17 mouse cellular contexts compared by ENCODE assay signal in the genomic region with DNA sequence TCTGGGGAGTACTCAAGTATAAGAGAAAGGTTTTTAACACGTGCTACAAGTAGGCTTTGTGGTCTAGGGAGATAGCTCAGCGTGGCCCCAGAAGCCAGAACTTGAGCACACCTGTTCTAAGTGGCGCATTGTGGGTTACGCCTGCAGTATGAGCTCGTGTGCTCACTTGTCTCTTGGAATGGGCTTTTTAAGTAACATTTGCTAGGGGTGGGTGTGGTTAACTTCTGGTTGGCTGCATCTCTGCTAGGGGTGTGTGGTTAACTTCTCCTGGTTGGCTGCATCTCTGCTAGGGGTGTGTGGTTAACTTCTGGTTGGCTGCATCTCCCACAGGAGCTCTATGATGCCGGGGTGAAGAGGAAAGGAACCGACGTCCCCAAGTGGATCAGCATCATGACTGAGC. TPM values are rescaled to one million over a fixed set of nuclear protein-coding genes. Genes with fewer than 3 reads are reported as not detected.
DNase-seq lines count a peak whose midpoint lies in the region; ATAC-seq lines count a peak whose summit lies in the region.
"Had no signal": no experiment of that assay in that cellular context is flagged by ENCODE, and none has a peak within 500 bp of the region (broad histone marks: within the 10 kb centered on the region; RNA-seq: fewer than 3 reads in every experiment).

No protein-coding gene starts in this region.

- no peaks in the 10 kb centered on the region for H3K9me3 ChIP-seq in heart, embryonic 16.5 days (replicated peaks; ENCODE audit: control insufficient read depth, low read length)
- H3K9me3 ChIP-seq: forebrain, embryonic 15.5 days; heart, embryonic 13.5 days; hindbrain, embryonic 15.5 days had no signal

- no peak for DNase-seq in heart, postnatal 10 days
- peak; percentile 9 for DNase-seq in splenic B cell, adult 2 months (ENCODE audit: low read depth, low spot score)
- DNase-seq in thymus, postnatal 10 days (ENCODE audit: low spot score in 2 of 2): peak; percentile 68 to 72
- peak; percentile 62 for DNase-seq in thymus, postnatal 4 days
- DNase-seq in urinary bladder, adult 18-20 months (ENCODE audit: low spot score in 2 of 2): no peak
- DNase-seq in liver: no peak
- DNase-seq in ovary, adult 18-20 months (ENCODE audit: low spot score): no peak
- DNase-seq: adrenal gland, postnatal 10 days; cerebellum, adult 11 months; cerebellum, adult 8-10 months; gastrocnemius, postnatal 36 days; heart, adult 11 months; heart, postnatal 14 days had no signal

- H3K27ac ChIP-seq in heart, embryonic 16.5 days (ENCODE audit: low read length): no peak overlapping the region
- H3K27ac ChIP-seq: forebrain, embryonic 15.5 days; heart, embryonic 13.5 days; hindbrain, embryonic 15.5 days had no signal

- WGBS in heart, embryonic 16.5 days: 69% methylated on average over 8 of the region's 8 CpGs

- no peak overlapping the region for H3K9ac ChIP-seq in heart, embryonic 16.5 days (ENCODE audit: low read length)
- H3K9ac ChIP-seq: forebrain, embryonic 15.5 days; heart, embryonic 13.5 days; hindbrain, embryonic 15.5 days had no signal

- peaks cover 86% of the 10 kb centered on the region for H3K36me3 ChIP-seq in heart, embryonic 16.5 days (ENCODE audit: control insufficient read depth, insufficient read depth)
- no peaks in the 10 kb centered on the region for H3K36me3 ChIP-seq in splenic B cell, adult 2 months (ENCODE audit: control insufficient read depth, insufficient read depth, low read length, poor library complexity, severe bottlenecking)
- H3K36me3 ChIP-seq: forebrain, embryonic 15.5 days; hindbrain, embryonic 15.5 days had no signal

- ATAC-seq in heart, embryonic 16.5 days (replicated peaks; ENCODE audit: extremely low read depth, insufficient read depth, low FRiP score): 0 out of 2 replicates have a peak, but pooled peaks have one; percentile 58
- ATAC-seq: forebrain, embryonic 15.5 days had no signal

- H3K27me3 ChIP-seq in heart, embryonic 16.5 days (ENCODE audit: control insufficient read depth, insufficient read depth, low read length): no peaks in the 10 kb centered on the region
- no peaks in the 10 kb centered on the region; the same call in 1 of the 2 replicates for H3K27me3 ChIP-seq in splenic B cell, adult 2 months (ENCODE audit: control insufficient read depth, insufficient read depth, low read length, poor library complexity, severe bottlenecking)
- H3K27me3 ChIP-seq: forebrain, embryonic 15.5 days; heart, embryonic 13.5 days; hindbrain, embryonic 15.5 days had no signal

- no peak overlapping the region for H3K4me3 ChIP-seq in heart, embryonic 16.5 days (ENCODE audit: low read length)
- H3K4me3 ChIP-seq: forebrain, embryonic 15.5 days; heart, embryonic 13.5 days; hindbrain, embryonic 15.5 days had no signal

- H3K4me2 ChIP-seq in heart, embryonic 16.5 days (ENCODE audit: low read depth, low read length): no peak overlapping the region
- H3K4me2 ChIP-seq: forebrain, embryonic 15.5 days; heart, embryonic 13.5 days; hindbrain, embryonic 15.5 days had no signal

- intact Hi-C loops in heart, postnatal 10 days (cut with DNase I): no loop called here

- peaks cover 10% of the 10 kb centered on the region for H3K4me1 ChIP-seq in heart, embryonic 16.5 days (ENCODE audit: control insufficient read depth, insufficient read depth, low read length)
- H3K4me1 ChIP-seq: forebrain, embryonic 15.5 days had no signal

RNA-seq across cellular contexts. Expression of a gene that starts 32.7 kb away (rescaled TPM):
- 622 and 705 TPM in 2 replicates for polyA plus RNA-seq in heart, embryonic 16.5 days (2015; fragmentation: Nextera tagmentation; extraction: Ambion mirVana)
- total RNA-seq in heart, postnatal 10 days (2021): 100 to 1,000 TPM; 207 to 221 TPM

Comparison
In these comparisons a context has a peak if more than half of its experiments do, and no peak if none do; other contexts are left out.
1. DNase-seq: peak in splenic B cell, adult 2 months (single experiment), thymus, postnatal 10 days (2 of 2) and thymus, postnatal 4 days (single experiment); none in heart, postnatal 10 days (0 of 2), urinary bladder, adult 18-20 months (0 of 2), liver (single experiment) and ovary, adult 18-20 months (single experiment).